Mouse (Mus musculus): ENCODE results near the gene Zc2hc1b. TPM values are rescaled to one million over a fixed set of nuclear protein-coding genes. Genes with fewer than 3 reads are reported as not detected.

Gene Zc2hc1b
- polyA plus RNA-seq, 1 experiment from 2014 or later = not detected

- Histone ChIP-seq H3K4me1 (no peaks in the 10 kb centered on the region), H3K36me3 (0 out of 2 replicates have a peak, but pooled peaks cover 6% of the 10 kb centered on the region), H3K4me2 (no peak overlapping the region), H3K9ac (no peak overlapping the region), H3K9me3 (replicated peaks) (no peaks in the 10 kb centered on the region), H3K27ac (no peak overlapping the region), H3K4me3 (no peak overlapping the region), H3K27me3 (replicated peaks) (no peaks in the 10 kb centered on the region)
- WGBS (ENCODE audit: insufficient replicate concordance) = 72% methylated on average over 7 of the region's 7 CpGs
- ATAC-seq = no peak
Measured at GRCm38 (mm10) chr10:13127946-13128345, 49.9 kb downstream of the Zc2hc1b start.

GRCm38 (mm10) chr10:13127335-13127734 is 50.5 kb downstream of the Zc2hc1b start:
- H3K4me3 ChIP-seq = no peak overlapping the region
- no peak for ATAC-seq
- WGBS (ENCODE audit: insufficient replicate concordance) = 59% methylated on average over 13 of the region's 13 CpGs
- no peaks in the 10 kb centered on the region for H3K4me1 ChIP-seq
- H3K36me3 ChIP-seq = 0 out of 2 replicates have a peak, but pooled peaks cover 6% of the 10 kb centered on the region
- no peak overlapping the region for H3K27ac ChIP-seq
- H3K27me3 ChIP-seq (replicated peaks) = no peaks in the 10 kb centered on the region
- no peak overlapping the region for H3K4me2 ChIP-seq
- no peak overlapping the region for H3K9ac ChIP-seq
- no peaks in the 10 kb centered on the region for H3K9me3 ChIP-seq (replicated peaks)

GRCm38 (mm10) chr10:13125811-13126210 is 52.0 kb downstream of the Zc2hc1b start:
- 52% methylated on average over 3 of the region's 3 CpGs for WGBS (ENCODE audit: insufficient replicate concordance)
- Histone ChIP-seq H3K27me3 (replicated peaks) (no peaks in the 10 kb centered on the region), H3K36me3 (0 out of 2 replicates have a peak, but pooled peaks cover 6% of the 10 kb centered on the region), H3K9me3 (replicated peaks) (no peaks in the 10 kb centered on the region), H3K27ac (no peak overlapping the region), H3K4me2 (no peak overlapping the region), H3K4me3 (no peak overlapping the region), H3K4me1 (no peaks in the 10 kb centered on the region), H3K9ac (no peak overlapping the region)
- ATAC-seq = no peak

GRCm38 (mm10) chr10:13119300-13119699 is 58.5 kb downstream of the Zc2hc1b start:
- peaks cover 3% of the 10 kb centered on the region; the same call in 1 of the 2 replicates for H3K4me1 ChIP-seq
- no peak overlapping the region for H3K27ac ChIP-seq
- no peak overlapping the region for H3K4me3 ChIP-seq

GRCm38 (mm10) chr10:13118770-13119102 is 59.1 kb downstream of the Zc2hc1b start:
- no peaks in the 10 kb centered on the region for H3K36me3 ChIP-seq
- 52% methylated on average over 5 of the region's 5 CpGs for WGBS (ENCODE audit: insufficient replicate concordance)
- no peak overlapping the region for H3K4me2 ChIP-seq
- no peaks in the 10 kb centered on the region for H3K27me3 ChIP-seq (replicated peaks)
- no peak overlapping the region for H3K4me3 ChIP-seq
- no peak for ATAC-seq
- no peak overlapping the region for H3K27ac ChIP-seq
- no peaks in the 10 kb centered on the region for H3K9me3 ChIP-seq (replicated peaks)
- no peak overlapping the region for H3K9ac ChIP-seq
- peaks cover 3% of the 10 kb centered on the region; the same call in 1 of the 2 replicates for H3K4me1 ChIP-seq

More at GRCm38 (mm10) chr10:13119300-13119699, 58.5 kb downstream of the Zc2hc1b start:
- Histone ChIP-seq H3K4me2 (no peak overlapping the region), H3K9ac (no peak overlapping the region), H3K36me3 (no peaks in the 10 kb centered on the region), H3K27me3 (replicated peaks) (no peaks in the 10 kb centered on the region), H3K9me3 (replicated peaks) (no peaks in the 10 kb centered on the region)
- ATAC-seq = no peak
- WGBS (ENCODE audit: insufficient replicate concordance) = 39% methylated on average over 2 of the region's 2 CpGs

- Histone ChIP-seq H3K9ac (no peak overlapping the region), H3K36me3 (no peaks in the 10 kb centered on the region), H3K4me2 (no peak overlapping the region), H3K4me1 (peaks cover 3% of the 10 kb centered on the region; the same call in 1 of the 2 replicates), H3K4me3 (no peak overlapping the region), H3K27ac (no peak overlapping the region), H3K9me3 (replicated peaks) (no peaks in the 10 kb centered on the region), H3K27me3 (replicated peaks) (no peaks in the 10 kb centered on the region)
- ATAC-seq = no peak
- WGBS (ENCODE audit: insufficient replicate concordance) = 50% methylated on average over 7 of the region's 7 CpGs
Measured at GRCm38 (mm10) chr10:13118024-13118769, 59.6 kb downstream of the Zc2hc1b start.

- Histone ChIP-seq H3K27me3 (replicated peaks) (no peaks in the 10 kb centered on the region), H3K4me2 (no peak overlapping the region), H3K4me3 (no peak overlapping the region), H3K9ac (no peak overlapping the region), H3K9me3 (replicated peaks) (no peaks in the 10 kb centered on the region), H3K4me1 (peaks cover 3% of the 10 kb centered on the region; the same call in 1 of the 2 replicates), H3K27ac (no peak overlapping the region), H3K36me3 (no peaks in the 10 kb centered on the region)
- no peak for ATAC-seq
- WGBS (ENCODE audit: insufficient replicate concordance) = 49% methylated on average over 9 of the region's 9 CpGs
Measured at GRCm38 (mm10) chr10:13116706-13117665, 60.8 kb downstream of the Zc2hc1b start.

GRCm38 (mm10) chr10:13115030-13115429 is 62.8 kb downstream of the Zc2hc1b start:
- Histone ChIP-seq H3K4me2 (no peak overlapping the region), H3K27ac (no peak overlapping the region), H3K9me3 (replicated peaks) (no peaks in the 10 kb centered on the region), H3K36me3 (no peaks in the 10 kb centered on the region), H3K27me3 (replicated peaks) (no peaks in the 10 kb centered on the region), H3K4me1 (peaks cover 3% of the 10 kb centered on the region; the same call in 1 of the 2 replicates), H3K4me3 (no peak overlapping the region), H3K9ac (no peak overlapping the region)
- no peak for ATAC-seq
- 58% methylated on average over 4 of the region's 4 CpGs for WGBS (ENCODE audit: insufficient replicate concordance)

- ATAC-seq = no peak
- Histone ChIP-seq H3K4me1 (peaks cover 3% of the 10 kb centered on the region; the same call in 1 of the 2 replicates), H3K27me3 (replicated peaks) (no peaks in the 10 kb centered on the region), H3K9ac (no peak overlapping the region), H3K9me3 (replicated peaks) (no peaks in the 10 kb centered on the region), H3K4me3 (no peak overlapping the region), H3K27ac (no peak overlapping the region), H3K36me3 (no peaks in the 10 kb centered on the region), H3K4me2 (no peak overlapping the region)
- WGBS (ENCODE audit: insufficient replicate concordance) = 71% methylated on average over 4 of the region's 4 CpGs
Measured at GRCm38 (mm10) chr10:13113641-13114040, 64.2 kb downstream of the Zc2hc1b start.

- 41% methylated on average over 3 of the region's 3 CpGs for WGBS (ENCODE audit: insufficient replicate concordance)
- no peak overlapping the region for H3K4me3 ChIP-seq
- H3K27ac ChIP-seq = no peak overlapping the region
- no peak for ATAC-seq
- no peaks in the 10 kb centered on the region for H3K9me3 ChIP-seq (replicated peaks)
- peaks cover 3% of the 10 kb centered on the region; the same call in 1 of the 2 replicates for H3K4me1 ChIP-seq
- H3K27me3 ChIP-seq (replicated peaks) = no peaks in the 10 kb centered on the region
- no peak overlapping the region for H3K9ac ChIP-seq
- no peak overlapping the region for H3K4me2 ChIP-seq
- no peaks in the 10 kb centered on the region for H3K36me3 ChIP-seq
Measured at GRCm38 (mm10) chr10:13112849-13113248, 65.0 kb downstream of the Zc2hc1b start.

GRCm38 (mm10) chr10:13109781-13110180 is 68.0 kb downstream of the Zc2hc1b start:
- Histone ChIP-seq H3K9ac (no peak overlapping the region), H3K4me1 (no peaks in the 10 kb centered on the region), H3K27me3 (replicated peaks) (no peaks in the 10 kb centered on the region), H3K4me2 (no peak overlapping the region), H3K36me3 (no peaks in the 10 kb centered on the region), H3K4me3 (no peak overlapping the region), H3K27ac (no peak overlapping the region), H3K9me3 (replicated peaks) (no peaks in the 10 kb centered on the region)
- WGBS (ENCODE audit: insufficient replicate concordance) = 50% methylated on average over 1 of the region's 1 CpGs
- no peak for ATAC-seq

GRCm38 (mm10) chr10:13108847-13109246 is 69.0 kb downstream of the Zc2hc1b start:
- ATAC-seq = no peak
- Histone ChIP-seq H3K27me3 (replicated peaks) (no peaks in the 10 kb centered on the region), H3K9ac (no peak overlapping the region), H3K9me3 (replicated peaks) (no peaks in the 10 kb centered on the region), H3K4me1 (no peaks in the 10 kb centered on the region), H3K4me2 (no peak overlapping the region), H3K36me3 (no peaks in the 10 kb centered on the region), H3K4me3 (no peak overlapping the region), H3K27ac (no peak overlapping the region)
- 57% methylated on average over 4 of the region's 4 CpGs for WGBS (ENCODE audit: insufficient replicate concordance)

All from liver, embryonic 12.5 days (tissue).